Mouse (Mus musculus) thymus, adult 2 months (tissue): ENCODE measurements around the gene Mlf2.

ENCODE experiments used
- CTCF ChIP-seq: fragments of 200-500 bp; IDR thresholded peaks from 2 replicates; pipeline ENCODE4 v1.5.1; 2012; ENCODE audit warnings: mild to moderate bottlenecking, control low read depth, low read length, moderate library complexity, borderline replicate concordance; ENCODE audit not compliant: control insufficient read depth, poor library complexity, insufficient read depth; ENCODE audit errors: extremely low read depth
- POLR2A ChIP-seq: fragments of 200-500 bp; IDR thresholded peaks from 2 replicates; pipeline ENCODE4 v1.6.1; 2012; ENCODE audit warnings: mild to moderate bottlenecking, low read length, control low read depth, moderate library complexity; ENCODE audit not compliant: control insufficient read depth, poor library complexity, insufficient read depth; ENCODE audit errors: extremely low read depth

- no peak for TF ChIP-seq POLR2A
- no peak for TF ChIP-seq CTCF
Measured at GRCm38 (mm10) chr6:124933127-124933526, 1.9 kb downstream of the Mlf2 start.
